Mouse (Mus musculus) ES-Bruce4 (cell line): ENCODE results near the gene Ankrd9.

Experiments used
- CTCF ChIP-seq: IDR thresholded peaks from one replicate; pipeline ENCODE4 v1.8.1; 2011; ENCODE audit warnings: low read depth, low read length
- EP300 ChIP-seq: IDR thresholded peaks from 2 replicates; pipeline ENCODE4 v1.6.1; 2011; ENCODE audit warnings: low read depth, low read length; ENCODE audit not compliant: insufficient read depth
- POLR2A ChIP-seq: IDR thresholded peaks from one replicate; pipeline ENCODE4 v1.8.1; 2011; ENCODE audit warnings: low read length; ENCODE audit not compliant: insufficient read depth

- TF ChIP-seq CTCF (no peak), POLR2A (no peak), EP300 (no peak)
These were observed 40.2 kb upstream of the Ankrd9 start for GRCm38 (mm10) chr12:111019086-111019485.
